Mouse (Mus musculus) MEL (cell line): Measurements from ENCODE around the gene Iqcf4. TPM values are rescaled to one million over a fixed set of nuclear protein-coding genes. Genes with fewer than 3 reads are reported as not detected.

Experiments used
- DNase-seq: peaks from one replicate; pipeline ENCODE4 v3.0.0; 2011; ENCODE audit warnings: low read depth, low spot score
- H3K27ac ChIP-seq: 2 replicates; pipeline ENCODE4 v1.5.1; 2012; ENCODE audit warnings: low read depth, mild to moderate bottlenecking, control low read depth, low read length, moderate library complexity; ENCODE audit not compliant: control insufficient read depth
- H3K27me3 ChIP-seq, 2 experiments: fragments of 150-350 bp in 1 of 2; sonication (generic) in 1 of 2; 2 replicates each; pipeline ENCODE4 v1.6.1; 2012; ENCODE audit warnings: low read length in 2 of 2, mild to moderate bottlenecking in 2 of 2, improper control_type of control experiment in 1 of 2, moderate library complexity in 1 of 2; ENCODE audit not compliant: insufficient read depth in 2 of 2, control insufficient read depth in 1 of 2
- H3K36me3 ChIP-seq, 2 experiments: 2 replicates each; pipeline ENCODE4 v1.6.1; 2012 to 2014; ENCODE audit warnings: low read length in 2 of 2, improper control_type of control experiment in 1 of 2, inconsistent platforms in 1 of 2, mild to moderate bottlenecking in 1 of 2; ENCODE audit not compliant: insufficient read depth in 2 of 2, control insufficient read depth in 1 of 2
- H3K4me1 ChIP-seq, 2 experiments: fragments of 150-350 bp in 1 of 2; sonication (generic) in 1 of 2; 2 replicates each; pipeline ENCODE4 v1.6.1; 2012; ENCODE audit warnings: low read length in 2 of 2, improper control_type of control experiment in 1 of 2, mild to moderate bottlenecking in 1 of 2; ENCODE audit not compliant: insufficient read depth in 2 of 2, control insufficient read depth in 1 of 2
- H3K4me3 ChIP-seq, 2 experiments: fragments of 150-350 bp in 1 of 2; sonication (generic) in 1 of 2; 2 replicates each; pipeline ENCODE4 v1.5.1; 2012; ENCODE audit warnings: low read depth in 2 of 2, low read length in 2 of 2, mild to moderate bottlenecking in 2 of 2, moderate library complexity in 2 of 2, control low read depth in 1 of 2, improper control_type of control experiment in 1 of 2; ENCODE audit not compliant: control insufficient read depth in 1 of 2, insufficient read depth in 1 of 2
- H3K79me2 ChIP-seq: 2 replicates; pipeline ENCODE4 v1.6.1; 2012; ENCODE audit warnings: mild to moderate bottlenecking, low read length, moderate library complexity; ENCODE audit not compliant: control insufficient read depth, poor library complexity, insufficient read depth
- H3K9ac ChIP-seq: 2 replicates; pipeline ENCODE4 v1.6.1; 2012; ENCODE audit warnings: low read depth, mild to moderate bottlenecking, control low read depth, low read length, moderate library complexity; ENCODE audit not compliant: control insufficient read depth, poor library complexity, severe bottlenecking
- H3K9me3 ChIP-seq: fragments of 150-350 bp; sonication (generic); replicated peaks from 2 replicates; pipeline ENCODE4 v1.6.1; 2012; ENCODE audit warnings: mild to moderate bottlenecking, low read length, improper control_type of control experiment, moderate library complexity; ENCODE audit not compliant: insufficient read depth
- CHD1 ChIP-seq: IDR thresholded peaks from 2 replicates; pipeline ENCODE4 v1.6.1; 2012; ENCODE audit warnings: low read depth, mild to moderate bottlenecking, inconsistent platforms, low read length, improper control_type of control experiment
- CTCF ChIP-seq, 3 experiments: IDR thresholded peaks in 2 of 3; conservative IDR thresholded peaks in 1 of 3; 2 replicates each; pipeline ENCODE4 v1.5.1; 2011 to 2012; ENCODE audit warnings: low read length in 3 of 3, low read depth in 2 of 3, mild to moderate bottlenecking in 2 of 3, improper control_type of control experiment in 1 of 3, inconsistent platforms in 1 of 3, mixed read lengths in 1 of 3, moderate library complexity in 1 of 3; ENCODE audit not compliant: control insufficient read depth in 1 of 3, insufficient read depth in 1 of 3, poor library complexity in 1 of 3, severe bottlenecking in 1 of 3
- E2F4 ChIP-seq: IDR thresholded peaks from 2 replicates; pipeline ENCODE4 v1.6.1; 2011; ENCODE audit warnings: low read depth, low read length, improper control_type of control experiment, borderline replicate concordance
- ELF1 ChIP-seq: IDR thresholded peaks from 2 replicates; pipeline ENCODE4 v1.6.1; 2014; ENCODE audit warnings: low read depth, mild to moderate bottlenecking, inconsistent platforms, low read length, improper control_type of control experiment, moderate library complexity
- EP300 ChIP-seq, 2 experiments: IDR thresholded peaks; 2 replicates each; pipeline ENCODE4 v1.6.1; 2011; ENCODE audit warnings: improper control_type of control experiment in 2 of 2, low read length in 2 of 2, low read depth in 1 of 2, mild to moderate bottlenecking in 1 of 2
- ETS1 ChIP-seq: IDR thresholded peaks from 2 replicates; pipeline ENCODE4 v1.6.1; 2012; ENCODE audit warnings: low read depth, mild to moderate bottlenecking, inconsistent platforms, low read length, improper control_type of control experiment, moderate library complexity
- GABPA ChIP-seq: IDR thresholded peaks from 2 replicates; pipeline ENCODE4 v1.6.1; 2012; ENCODE audit warnings: low read depth, mild to moderate bottlenecking, inconsistent platforms, low read length, improper control_type of control experiment, moderate library complexity
- GATA1 ChIP-seq: IDR thresholded peaks from 2 replicates; pipeline ENCODE4 v1.6.1; 2011; ENCODE audit warnings: low read depth, low read length, improper control_type of control experiment
- HCFC1 ChIP-seq: IDR thresholded peaks from 2 replicates; pipeline ENCODE4 v1.6.1; 2012; ENCODE audit warnings: low read depth, mild to moderate bottlenecking, inconsistent platforms, low read length, improper control_type of control experiment, moderate library complexity
- KAT2A ChIP-seq: conservative IDR thresholded peaks from 2 replicates; pipeline ENCODE4 v1.6.1; 2012; ENCODE audit warnings: low read depth, low read length, improper control_type of control experiment, inconsistent platforms
- MAFK ChIP-seq: IDR thresholded peaks from 2 replicates; pipeline ENCODE4 v1.6.1; 2011; ENCODE audit warnings: low read depth, mild to moderate bottlenecking, low read length, improper control_type of control experiment, borderline replicate concordance
- MAX ChIP-seq: IDR thresholded peaks from 2 replicates; pipeline ENCODE4 v1.6.1; 2011; ENCODE audit warnings: low read length, improper control_type of control experiment
- MAZ ChIP-seq: IDR thresholded peaks from 2 replicates; pipeline ENCODE4 v1.6.1; 2012; ENCODE audit warnings: low read depth, mild to moderate bottlenecking, inconsistent platforms, low read length, improper control_type of control experiment
- MEF2A ChIP-seq: IDR thresholded peaks from 2 replicates; pipeline ENCODE4 v1.6.1; 2014; ENCODE audit warnings: low read depth, mild to moderate bottlenecking, inconsistent platforms, low read length, improper control_type of control experiment; ENCODE audit not compliant: poor library complexity, insufficient replicate concordance, severe bottlenecking; ENCODE audit errors: extremely low read depth
- MXI1 ChIP-seq: IDR thresholded peaks from 2 replicates; pipeline ENCODE4 v1.6.1; 2011; ENCODE audit warnings: mild to moderate bottlenecking, low read depth, low read length, improper control_type of control experiment
- MYB ChIP-seq: IDR thresholded peaks from 2 replicates; pipeline ENCODE4 v1.6.1; 2011; ENCODE audit warnings: mild to moderate bottlenecking, low read depth, low read length, improper control_type of control experiment
- NELFE ChIP-seq: IDR thresholded peaks from 2 replicates; pipeline ENCODE4 v1.6.1; 2011; ENCODE audit warnings: low read depth, low read length, improper control_type of control experiment
- NRF1 ChIP-seq: IDR thresholded peaks from 2 replicates; pipeline ENCODE4 v1.6.1; 2014; ENCODE audit warnings: low read depth, mild to moderate bottlenecking, inconsistent platforms, low read length, improper control_type of control experiment, moderate library complexity; ENCODE audit not compliant: poor library complexity, insufficient read depth, severe bottlenecking
- POLR2A ChIP-seq, 2 experiments: IDR thresholded peaks; 2 replicates each; pipeline ENCODE4 v1.6.1; 2011 to 2012; ENCODE audit warnings: low read length in 2 of 2, mild to moderate bottlenecking in 2 of 2, control low read depth in 1 of 2, improper control_type of control experiment in 1 of 2, low read depth in 1 of 2, moderate library complexity in 1 of 2; ENCODE audit not compliant: control insufficient read depth in 1 of 2, insufficient read depth in 1 of 2, poor library complexity in 1 of 2
- RCOR1 ChIP-seq: IDR thresholded peaks from 2 replicates; pipeline ENCODE4 v1.6.1; 2012; ENCODE audit warnings: low read depth, mild to moderate bottlenecking, inconsistent platforms, low read length, improper control_type of control experiment
- TAL1 ChIP-seq: IDR thresholded peaks from 2 replicates; pipeline ENCODE4 v1.6.1; 2012; ENCODE audit warnings: mild to moderate bottlenecking, inconsistent platforms, low read length, moderate library complexity, mixed read lengths
- TBP ChIP-seq: IDR thresholded peaks from 2 replicates; pipeline ENCODE4 v1.8.0; 2011; ENCODE audit warnings: low read depth, low read length, improper control_type of control experiment
- TCF12 ChIP-seq: IDR thresholded peaks from 2 replicates; pipeline ENCODE4 v1.6.1; 2014; ENCODE audit warnings: low read depth, mild to moderate bottlenecking, inconsistent platforms, low read length, improper control_type of control experiment, moderate library complexity
- USF1 ChIP-seq: IDR thresholded peaks from 2 replicates; pipeline ENCODE4 v1.6.1; 2014; ENCODE audit warnings: low read depth, mild to moderate bottlenecking, inconsistent platforms, low read length, improper control_type of control experiment, moderate library complexity
- ZC3H11A ChIP-seq: IDR thresholded peaks from 2 replicates; pipeline ENCODE4 v1.6.1; 2012; ENCODE audit warnings: low read depth, mild to moderate bottlenecking, inconsistent platforms, low read length, improper control_type of control experiment
- ZKSCAN1 ChIP-seq: IDR thresholded peaks from 2 replicates; pipeline ENCODE4 v1.6.1; 2012; ENCODE audit warnings: low read depth, mild to moderate bottlenecking, inconsistent platforms, low read length, improper control_type of control experiment, moderate library complexity
- ZMIZ1 ChIP-seq: IDR thresholded peaks from 2 replicates; pipeline ENCODE4 v1.6.1; 2012; ENCODE audit warnings: low read depth, mild to moderate bottlenecking, inconsistent platforms, low read length, improper control_type of control experiment, moderate library complexity
- polyA plus RNA-seq, 2 experiments: library from polyadenylated mRNA; stranded (reverse) in 1 of 2; unstranded in 1 of 2; fragments of >175 nt in 1 of 2; fragments of >200 nt in 1 of 2; gene quantifications; 2 replicates each; pipeline versions ENCODE4 v1.2.1 to v1.2.4; 2012; ENCODE audit warnings: low replicate concordance in 2 of 2, low read depth in 1 of 2; ENCODE audit not compliant: insufficient read length in 2 of 2, insufficient read depth in 1 of 2, missing spikeins in 1 of 2
- total RNA-seq: library from RNA; depleted of rRNA; stranded (reverse); fragments of 300-350 nt; gene quantifications from 2 replicates; pipeline ENCODE4 v1.2.3, GENCODE M21; 2012

The Iqcf4 gene
- total and polyA plus RNA-seq, 3 experiments, result not detected

DNA sequence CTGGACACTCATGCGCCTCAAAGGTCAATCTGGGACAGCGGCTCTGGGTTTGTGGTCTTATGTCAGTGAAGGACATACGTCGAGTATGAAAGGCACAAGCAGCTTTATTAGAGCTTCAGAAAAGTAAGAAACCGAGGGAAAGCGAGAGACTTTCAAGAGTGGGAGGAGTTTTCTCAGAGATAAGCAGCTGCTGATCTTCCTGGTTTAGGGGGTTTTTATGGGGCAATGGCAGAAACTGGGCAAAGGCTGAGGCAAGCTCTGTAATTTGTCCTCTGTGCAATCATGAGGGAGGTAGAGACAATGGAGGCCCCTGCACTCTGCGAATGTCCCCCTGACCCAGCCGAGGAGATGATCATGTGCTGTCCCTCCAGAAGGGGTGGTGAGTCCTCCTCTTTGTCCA, 50.9 kb downstream of the Iqcf4 start:
- TF ChIP-seq MAX (0 out of 2 replicates have a peak, but pooled peaks have one; percentile 22), MXI1 (no peak), ZKSCAN1 (no peak), GATA1 (peak; percentile 43), GABPA (no peak), NRF1 (no peak), USF1 (no peak), ZC3H11A (no peak), ELF1 (peak; percentile 51; the same call in 1 of the 2 replicates), CTCF (IDR thresholded peaks at IDR 0.05 in 2 of 3, conservative IDR thresholded peaks at IDR 0.05 in 1 of 3; ENCODE audit: control insufficient read depth in 1 of 3, insufficient read depth in 1 of 3, low read depth in 2 of 3, low read length in 3 of 3, poor library complexity in 1 of 3, severe bottlenecking in 1 of 3) (no peak), ZMIZ1 (no peak), HCFC1 (no peak), MAFK (no peak), POLR2A (IDR thresholded peaks at IDR 0.05; ENCODE audit: control insufficient read depth in 1 of 2, insufficient read depth in 1 of 2, low read depth in 1 of 2, low read length in 2 of 2, poor library complexity in 1 of 2) (no peak), E2F4 (no peak), MEF2A (no peak), CHD1 (no peak), MYB (no peak), TAL1 (peak; percentile 16; the same call in 1 of the 2 replicates), MAZ (no peak), KAT2A (no peak), EP300 (IDR thresholded peaks at IDR 0.05; ENCODE audit: low read depth in 1 of 2, low read length in 2 of 2) (no peak), TCF12 (no peak), ETS1 (no peak), NELFE (no peak), TBP (no peak), RCOR1 (no peak)
- H3K4me1 ChIP-seq, result peaks cover 0 to 11% of the 10 kb centered on the region in 2 experiments; a peak in 2 of 4 replicates
- no peaks in the 10 kb centered on the region for H3K9me3 ChIP-seq
- no peaks in the 10 kb centered on the region for H3K27me3 ChIP-seq
- H3K79me2 ChIP-seq, result no peaks in the 10 kb centered on the region
- peak; percentile 66 for DNase-seq
- H3K36me3 ChIP-seq, result peaks cover 0 to 8% of the 10 kb centered on the region in 2 experiments; a peak in 2 of 4 replicates
- H3K9ac ChIP-seq, result 0 out of 2 replicates have a peak overlapping the region, but pooled peaks have one; percentile 28
- H3K4me3 ChIP-seq, result peak overlapping the region; percentile 25 to 28
- H3K27ac ChIP-seq, result no peak overlapping the region
